Mouse (Mus musculus) heart, adult 8-10 months (tissue): ENCODE results near the gene Prkcq. TPM values are rescaled to one million over a fixed set of nuclear protein-coding genes. Genes with fewer than 3 reads are reported as not detected.
A peak's percentile ranks its signal among the peaks of the same experiment; 100 is the strongest.

Experiments used
- DNase-seq: peaks from one replicate; pipeline ENCODE4 v3.0.0; 2022; ENCODE audit warnings: low spot score
- total RNA-seq, 4 experiments: library from RNA; stranded (reverse); gene quantifications; 2 replicates each; pipeline ENCODE4 v1.2.4; 2022

Gene Prkcq
- total RNA-seq, 4 experiments from 2014 or later = 4.7 to 6.3 (median 5.7) TPM

DNA sequence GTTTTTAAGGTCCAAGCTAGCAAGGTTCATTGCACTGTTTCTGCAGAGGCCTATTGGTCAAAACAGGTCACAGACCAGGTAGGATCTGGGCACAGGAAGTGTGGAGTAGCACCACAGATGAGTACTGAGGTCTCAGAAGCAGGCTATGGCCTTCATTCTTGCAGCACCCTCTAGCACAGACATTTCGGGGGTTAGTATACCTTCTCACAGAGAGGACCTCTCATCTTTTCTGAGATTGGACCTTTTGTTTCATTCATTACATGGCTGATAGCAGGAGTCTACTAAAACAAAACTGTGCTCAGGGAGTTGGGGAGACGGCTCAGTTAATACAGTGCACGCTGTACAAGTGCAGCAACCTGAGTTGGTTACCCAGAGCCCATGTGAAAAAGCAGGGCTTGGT lies 14.7 kb downstream of the Prkcq start:
- no peak for DNase-seq

DNA sequence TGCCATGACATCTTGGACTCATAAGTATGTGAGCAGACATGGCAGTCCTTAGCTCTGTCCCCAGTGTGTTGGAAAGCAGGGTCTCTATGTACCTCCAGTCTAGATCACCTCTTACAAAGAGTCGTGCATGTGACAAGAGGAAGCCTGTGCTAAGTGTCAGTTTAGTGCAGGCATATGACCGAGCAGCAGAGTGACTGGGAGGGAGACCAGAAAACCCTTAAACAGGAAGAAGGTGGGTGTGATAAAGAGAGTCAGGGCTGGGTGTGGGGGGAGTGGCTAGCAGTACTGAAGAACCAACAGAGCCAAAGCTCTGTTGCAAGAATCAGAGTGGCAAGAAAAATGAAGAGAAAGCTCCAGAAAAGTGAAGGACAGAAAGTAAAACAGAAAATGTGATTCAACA lies 15.3 kb downstream of the Prkcq start:
- no peak for DNase-seq

DNA sequence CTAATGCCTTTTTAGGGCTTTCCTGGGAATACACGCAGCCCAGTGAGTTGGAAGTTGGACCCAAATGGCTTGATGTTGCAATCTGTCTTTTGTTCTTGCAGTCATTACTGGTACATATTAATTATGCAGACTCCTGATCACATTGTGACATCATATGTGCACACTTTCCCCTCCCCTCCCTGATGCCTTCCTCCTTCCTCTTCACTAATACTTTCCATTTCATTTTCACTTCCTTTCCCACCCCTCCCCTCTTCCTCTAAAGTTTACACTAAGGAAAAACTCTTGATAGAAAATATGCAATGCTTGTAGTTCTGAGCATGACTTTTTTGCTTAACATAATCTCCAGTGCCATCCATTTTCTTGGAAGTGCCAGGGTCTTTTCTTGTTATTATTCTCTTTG lies 16.4 kb downstream of the Prkcq start:
- DNase-seq = no peak

DNA sequence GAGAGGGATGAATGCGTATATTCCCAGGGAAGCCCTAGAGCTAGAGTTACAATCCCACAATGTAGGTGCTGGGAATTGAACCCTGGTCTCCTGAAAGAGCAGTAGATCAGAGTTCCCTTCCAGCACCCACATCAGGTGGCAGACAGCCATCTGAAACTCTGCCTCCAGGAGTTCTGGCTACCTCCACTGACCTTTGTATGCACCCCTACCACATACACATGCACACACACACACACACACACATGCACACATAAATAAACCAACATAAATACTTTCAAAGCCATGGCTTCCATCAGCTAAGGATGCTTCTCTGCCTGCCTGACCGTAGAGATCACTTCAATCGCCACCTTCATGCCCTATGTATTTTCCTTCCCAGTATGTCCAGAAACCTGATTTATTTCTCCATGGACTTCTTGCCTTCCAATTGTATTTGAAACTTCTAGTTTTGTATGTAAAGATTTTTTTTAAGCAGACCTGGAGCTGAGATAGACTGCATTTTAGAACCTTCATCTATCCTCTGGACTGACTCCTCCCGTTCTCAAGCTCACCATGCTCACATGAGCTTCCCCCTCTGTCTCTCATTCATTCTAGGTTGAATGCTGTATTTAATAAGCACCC lies 17.4 kb downstream of the Prkcq start:
- no peak for DNase-seq

DNA sequence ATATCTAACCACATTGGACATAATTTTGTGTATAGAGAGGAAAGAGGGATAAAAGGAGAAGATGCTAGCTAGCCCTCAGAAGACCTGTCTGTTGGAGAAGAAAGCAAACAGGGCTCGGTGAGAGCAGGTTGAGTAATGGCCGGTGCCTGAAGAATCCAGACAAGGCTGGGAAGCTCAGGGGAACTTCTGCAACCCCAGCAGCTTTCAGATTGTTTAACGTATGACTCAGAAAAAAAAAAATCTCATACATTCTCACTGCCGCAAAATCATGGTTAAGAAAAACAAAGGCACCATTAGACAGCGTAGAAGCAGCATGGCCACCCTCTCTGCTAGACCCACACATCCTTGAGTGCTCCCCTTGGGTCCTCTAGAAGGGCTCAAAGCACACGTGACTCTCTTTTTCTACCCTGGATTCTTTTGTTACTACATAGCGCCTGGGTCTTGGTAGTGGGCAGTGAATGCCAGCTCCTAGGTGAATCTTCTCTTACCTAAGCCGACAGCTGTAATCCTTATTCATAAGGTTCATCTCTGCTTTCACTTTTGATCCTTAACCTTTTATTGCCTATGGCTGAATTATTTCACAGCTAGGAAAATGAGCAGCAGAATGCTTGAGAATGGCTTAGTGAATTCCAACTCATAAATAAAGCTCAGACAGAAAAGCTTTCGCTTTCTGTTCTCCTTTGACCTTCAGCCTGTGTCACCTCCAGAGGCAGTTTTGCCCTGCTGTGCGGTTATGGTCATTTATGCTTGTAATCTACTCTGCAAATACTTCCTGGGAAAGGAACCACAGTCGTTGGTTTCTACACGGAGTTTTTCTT lies 20.6 kb downstream of the Prkcq start:
- peak; percentile 7 for DNase-seq

DNA sequence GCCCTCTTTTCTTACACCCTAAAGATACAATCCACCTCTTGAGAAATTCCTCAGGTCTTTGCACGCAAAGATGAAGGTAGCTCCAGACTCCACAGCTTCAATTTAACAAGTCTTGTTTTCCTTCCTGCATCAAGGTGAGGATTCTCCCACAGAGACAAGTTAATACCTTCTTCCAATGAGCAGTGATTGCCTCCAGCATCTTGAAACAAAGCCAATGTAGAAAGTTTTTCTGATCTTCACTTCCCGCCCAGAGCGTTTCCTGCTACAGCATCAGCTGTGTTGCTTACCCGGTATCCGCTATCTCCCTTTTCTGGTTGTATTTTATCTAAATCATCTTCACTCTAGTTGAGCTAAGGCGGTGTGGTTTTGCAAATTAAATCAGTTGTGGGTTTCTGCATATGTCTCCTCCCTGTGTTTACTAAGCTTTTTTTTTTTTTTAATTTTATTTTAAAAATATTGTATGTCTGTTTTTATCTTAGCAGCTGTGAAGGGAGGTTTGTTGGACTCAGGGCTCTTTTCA lies 21.3 kb downstream of the Prkcq start:
- no peak for DNase-seq

DNA sequence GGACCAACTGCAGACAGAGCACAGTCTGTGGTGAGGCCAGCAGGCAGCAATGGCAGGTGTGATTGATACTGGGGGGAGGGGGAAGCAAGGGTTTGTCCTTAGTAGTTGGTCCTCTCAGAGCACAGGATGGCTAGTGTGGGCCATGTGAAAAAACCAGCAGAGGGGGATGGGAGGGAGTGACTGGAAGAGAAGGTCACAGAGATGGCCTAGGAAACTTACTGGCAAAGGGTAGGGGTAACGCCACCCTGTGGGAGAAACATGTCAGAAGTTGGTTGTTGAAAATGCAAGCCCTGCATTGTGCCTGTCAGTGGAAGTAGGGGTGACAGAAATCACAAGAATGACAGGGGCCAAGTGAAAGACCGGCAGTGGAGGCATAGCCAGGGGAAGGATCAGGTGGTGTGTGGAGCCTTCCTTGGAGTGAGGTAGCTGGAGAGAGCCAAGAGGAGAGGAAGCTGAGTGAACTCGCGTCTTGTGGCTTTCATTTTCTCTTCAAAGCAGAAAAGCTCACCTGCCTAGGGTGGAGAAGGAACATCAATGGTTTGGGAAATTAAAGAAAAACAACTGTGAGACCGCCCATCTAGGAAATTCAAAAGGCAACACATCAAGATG lies 22.9 kb downstream of the Prkcq start:
- no peak for DNase-seq

DNA sequence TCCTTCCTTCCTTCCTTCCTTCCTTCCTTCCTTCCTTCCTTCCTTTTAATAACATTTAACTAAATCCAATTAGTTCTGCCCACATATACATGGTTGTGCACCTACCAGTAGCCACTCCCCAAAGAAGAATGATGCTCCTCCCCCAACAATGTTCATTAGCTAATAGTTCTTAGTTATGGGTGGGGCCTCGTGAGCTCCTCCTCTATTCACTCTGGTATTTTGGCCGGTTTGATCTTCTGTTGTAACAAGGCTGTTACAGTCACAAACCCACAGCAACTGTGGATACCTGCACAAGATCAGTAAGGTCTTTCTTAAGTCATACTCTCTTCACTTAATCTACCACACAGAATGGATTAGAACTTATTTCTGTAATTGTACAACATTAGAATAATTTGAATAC lies 24.2 kb downstream of the Prkcq start:
- DNase-seq = no peak

DNA sequence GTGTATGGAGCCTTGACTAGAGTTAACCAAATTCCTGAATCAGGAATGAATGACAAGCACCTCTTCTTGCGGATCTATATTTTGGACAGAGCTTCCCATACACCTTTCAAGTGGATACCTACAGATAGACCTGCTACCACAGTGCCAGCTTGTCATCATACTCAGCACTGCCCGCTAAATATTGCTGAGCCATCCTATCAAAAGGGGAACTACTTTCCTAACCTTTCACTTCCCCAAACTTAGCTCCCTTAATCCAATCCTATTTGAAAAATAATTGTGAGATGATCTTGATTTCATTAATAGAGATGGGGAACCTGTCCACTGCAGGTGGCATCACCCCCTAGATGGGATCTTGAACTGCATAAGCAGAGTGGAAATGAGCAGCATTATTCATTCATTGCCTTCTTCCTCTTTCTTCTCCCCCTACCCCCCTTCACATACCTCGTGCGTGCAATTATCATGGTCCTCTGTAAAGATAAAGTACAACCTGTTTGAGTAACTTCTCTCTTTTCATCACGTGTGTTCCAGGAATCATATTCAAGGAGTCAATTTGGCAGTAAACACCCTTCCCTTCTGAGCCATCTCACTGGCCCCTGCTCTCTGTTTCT lies 25.1 kb downstream of the Prkcq start:
- no peak for DNase-seq

DNA sequence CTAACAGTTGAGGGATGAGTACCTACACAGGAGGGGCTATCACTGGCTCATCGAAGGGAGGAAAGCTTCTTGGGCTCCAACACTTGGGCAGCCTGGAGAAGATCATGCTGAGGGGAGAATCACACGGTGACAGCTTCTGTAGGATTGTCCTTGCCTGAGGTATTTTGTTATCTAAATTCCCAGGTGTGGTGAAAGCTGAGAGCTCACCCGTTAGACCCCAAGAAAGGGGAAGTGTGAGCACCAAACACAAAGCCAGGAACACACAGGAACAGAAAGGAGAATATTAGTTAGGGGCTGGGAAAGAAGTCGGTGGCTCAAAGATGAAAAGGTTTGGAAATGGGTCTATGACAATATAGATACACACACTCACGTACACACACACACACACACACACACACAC lies 27.7 kb downstream of the Prkcq start:
- no peak for DNase-seq

DNA sequence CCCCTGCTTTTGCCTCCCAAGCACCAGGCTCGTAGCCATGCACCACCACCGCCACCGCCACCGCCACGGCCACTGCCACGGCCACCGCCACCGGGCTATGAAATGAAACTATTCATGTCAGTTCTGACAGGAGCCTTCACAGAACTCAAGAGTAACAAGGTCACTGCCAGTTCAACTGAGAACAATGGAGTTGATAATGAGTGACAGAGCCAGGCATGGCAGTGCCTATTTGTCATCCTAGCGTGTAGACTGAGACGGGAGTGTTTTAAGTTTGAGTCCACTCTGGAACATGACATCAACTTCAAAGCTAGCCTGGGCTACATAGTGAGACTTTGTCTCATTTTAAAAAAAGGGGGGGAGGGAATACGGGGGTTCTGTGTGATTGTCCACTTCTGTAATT lies 30.9 kb downstream of the Prkcq start:
- no peak for DNase-seq

DNA sequence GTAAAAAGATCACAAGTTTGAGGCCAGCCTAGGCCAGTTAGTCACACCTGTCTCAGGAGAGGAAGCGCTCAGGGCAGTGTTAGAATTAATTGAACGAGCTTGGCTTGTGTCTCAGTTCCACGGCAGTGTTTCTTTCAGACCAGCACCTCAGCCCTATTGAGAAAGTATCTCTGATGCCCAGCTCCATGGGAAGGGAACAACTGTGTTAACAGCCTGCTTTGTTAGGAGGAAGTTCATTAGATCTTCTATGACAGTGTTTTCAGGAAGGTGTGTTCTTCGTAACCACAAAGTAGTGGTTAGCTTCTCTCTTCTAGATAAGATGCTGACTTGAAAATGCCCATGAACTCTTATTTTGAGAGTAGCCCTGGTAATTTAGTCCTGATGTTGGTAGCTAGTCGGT lies 31.4 kb downstream of the Prkcq start:
- no peak for DNase-seq

DNA sequence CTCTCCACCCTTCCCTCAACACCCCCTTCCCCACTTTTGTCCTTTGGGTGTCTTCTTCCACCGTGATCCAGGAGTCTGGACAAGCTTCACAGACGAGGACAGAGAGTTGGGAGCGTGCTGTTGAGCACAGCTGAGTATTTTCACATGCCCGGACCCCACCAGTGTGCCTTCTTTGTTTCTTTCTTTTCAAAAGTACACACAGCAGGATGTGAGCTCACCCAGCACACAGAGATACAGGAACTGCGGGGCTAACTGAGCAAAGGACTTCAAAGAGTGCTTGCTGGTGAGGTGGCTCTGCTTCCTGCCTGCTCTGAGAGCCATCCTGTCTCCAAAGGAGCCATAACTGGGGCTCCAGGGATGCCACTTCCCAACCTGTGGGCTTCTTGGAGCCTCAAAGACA lies 32.3 kb downstream of the Prkcq start:
- DNase-seq = no peak

DNA sequence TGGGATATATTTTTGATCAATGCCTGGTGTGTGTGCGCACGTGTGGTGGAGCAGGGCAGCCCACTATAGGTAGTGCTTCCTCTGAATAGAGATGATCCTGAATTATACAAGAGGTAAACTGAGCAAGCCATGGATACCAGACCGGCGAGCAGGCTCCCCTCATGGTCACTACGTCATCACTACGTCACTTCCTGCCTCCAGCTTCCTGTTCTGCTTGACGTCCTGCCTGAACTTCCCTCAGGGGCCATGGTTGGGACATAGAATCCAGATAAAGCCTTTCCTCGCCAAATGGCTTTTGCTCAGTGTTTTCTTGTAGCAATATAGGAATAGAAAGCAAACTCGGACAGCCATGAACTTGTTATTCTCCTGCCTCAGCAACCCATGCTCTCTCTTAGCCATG lies 33.1 kb downstream of the Prkcq start:
- no peak for DNase-seq

DNA sequence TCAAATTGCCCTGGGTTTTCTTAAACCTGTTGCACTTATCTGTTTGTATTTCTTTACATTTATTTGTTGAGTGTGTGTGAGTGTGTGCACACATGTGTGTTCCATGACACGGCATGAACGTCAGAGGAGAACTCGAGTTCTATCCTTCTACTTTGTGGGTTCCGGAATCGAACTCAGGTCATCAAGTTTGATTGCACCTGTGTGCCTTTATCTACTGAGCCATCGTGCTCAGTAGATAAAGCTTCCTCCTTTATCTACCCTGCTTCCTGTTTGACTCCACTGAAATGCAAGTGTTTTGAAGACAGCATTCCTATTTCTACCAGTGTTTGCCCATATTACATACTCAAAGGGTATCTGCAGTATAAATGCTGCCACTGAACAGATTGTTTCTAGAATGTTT lies 33.8 kb downstream of the Prkcq start:
- DNase-seq = no peak

DNA sequence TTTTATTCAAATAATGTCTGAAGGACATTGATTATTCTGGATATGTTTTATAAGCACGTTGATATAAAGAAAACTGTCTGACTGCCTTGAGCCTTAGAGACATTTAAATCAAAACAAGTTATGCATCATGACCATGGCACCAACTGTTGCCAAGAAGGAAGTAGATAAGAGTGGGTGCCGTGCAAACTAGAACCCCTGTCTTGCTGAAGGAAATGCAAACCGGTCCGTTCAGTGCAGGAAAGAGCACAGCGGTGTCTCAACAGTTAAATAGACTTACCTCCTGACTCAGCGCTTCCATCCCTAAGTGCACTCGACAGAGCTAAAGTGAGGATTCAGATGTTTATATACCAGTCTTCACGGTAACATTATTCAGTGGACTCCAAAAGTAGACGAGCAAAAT lies 36.4 kb downstream of the Prkcq start:
- no peak for DNase-seq

DNA sequence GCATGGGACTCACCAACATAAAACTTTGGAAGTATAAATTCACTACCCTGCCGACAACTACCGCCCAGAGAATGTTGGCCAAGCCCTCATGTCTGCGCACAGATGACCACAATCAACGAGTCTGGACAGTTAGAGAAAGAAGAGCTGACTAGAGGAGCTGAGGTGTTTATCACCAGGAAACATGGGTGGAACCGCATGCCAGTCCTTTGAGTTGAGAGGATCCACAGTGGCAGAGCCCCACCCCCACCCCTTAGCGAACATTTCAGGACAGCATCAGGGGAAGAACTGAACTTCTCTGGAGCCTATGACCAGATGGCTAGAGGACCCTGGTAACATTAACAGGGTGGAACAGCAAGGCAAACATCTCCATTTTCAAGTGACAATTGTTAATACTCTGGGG lies 37.4 kb downstream of the Prkcq start:
- DNase-seq = no peak

DNA sequence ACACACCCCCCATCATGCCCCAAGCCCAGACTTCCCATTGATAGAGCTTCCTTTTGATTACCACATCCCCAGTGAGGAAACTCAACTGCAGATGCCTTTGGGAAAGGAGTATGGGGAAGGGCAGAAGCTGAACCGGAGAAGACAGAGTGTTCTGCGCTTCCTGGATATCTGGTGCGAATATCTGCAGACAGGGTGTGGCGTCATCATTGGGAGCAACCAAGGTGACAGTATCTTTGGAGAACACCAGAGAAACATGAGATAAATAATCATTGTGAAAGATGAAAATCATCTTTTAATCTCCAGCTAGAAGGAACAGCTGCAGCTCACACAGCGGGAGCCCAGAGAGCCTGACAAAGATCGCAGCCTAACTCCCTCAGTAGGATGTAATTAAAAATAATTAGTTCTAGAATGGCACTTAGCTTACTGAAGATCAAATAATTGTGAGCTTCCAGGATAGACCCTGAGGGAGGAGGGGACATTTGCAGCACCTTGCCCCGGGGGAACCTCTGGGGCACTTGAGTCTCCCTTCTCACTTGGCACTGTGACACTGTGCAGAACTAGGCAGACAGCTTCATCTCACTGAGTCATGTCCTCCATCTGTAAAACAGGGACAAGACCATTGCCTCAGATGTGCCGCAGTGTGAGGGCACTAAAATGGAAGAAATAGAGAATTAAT lies 38.5 kb downstream of the Prkcq start:
- DNase-seq = no peak

DNA sequence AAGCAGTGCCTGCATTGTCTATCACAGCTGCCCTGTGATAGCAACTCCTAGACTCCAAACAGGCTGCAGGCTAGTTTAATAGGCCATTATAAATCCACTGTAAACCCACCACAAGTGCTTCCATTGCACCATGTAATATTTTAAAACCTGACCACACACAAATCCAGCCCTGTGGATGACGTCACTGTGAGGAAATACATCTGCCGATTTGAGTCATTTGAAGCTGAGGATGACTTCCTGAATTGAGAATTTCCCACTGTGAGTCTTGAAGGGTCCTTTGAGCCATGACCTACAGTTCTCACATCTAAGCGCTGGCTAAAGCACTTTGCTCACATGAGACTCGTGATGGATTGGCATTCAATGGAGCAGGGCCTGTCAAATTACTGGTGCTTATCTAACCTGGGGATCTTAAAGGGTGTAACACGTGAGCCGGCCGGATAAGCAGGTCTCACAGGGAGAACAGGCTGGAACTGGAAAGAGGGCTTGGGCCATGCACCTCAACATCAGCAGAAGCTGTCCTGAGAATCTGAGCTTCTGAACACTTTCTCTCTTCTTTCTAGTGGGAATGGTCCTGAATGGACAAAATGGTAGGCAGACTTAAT lies 40.2 kb downstream of the Prkcq start:
- no peak for DNase-seq

DNA sequence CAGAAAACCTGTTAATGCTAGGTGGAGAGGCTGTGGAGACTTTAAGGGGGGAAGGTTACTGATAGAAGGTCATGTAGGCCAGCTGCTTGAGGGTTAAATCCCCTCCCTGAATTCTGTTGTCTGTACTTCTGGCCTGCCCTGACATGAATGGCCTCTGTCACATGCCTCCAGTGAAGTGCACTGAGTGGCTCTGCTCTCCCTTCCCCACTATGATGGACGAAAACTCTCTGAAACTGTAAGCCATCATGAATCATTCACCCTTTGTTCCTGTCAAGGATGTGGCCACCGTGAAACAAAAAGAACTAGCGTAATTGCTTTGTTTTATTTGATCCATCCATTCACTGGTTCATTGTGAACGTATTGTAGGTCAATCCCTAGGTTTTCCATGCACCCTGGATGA lies 44.5 kb downstream of the Prkcq start:
- no peak for DNase-seq

DNA sequence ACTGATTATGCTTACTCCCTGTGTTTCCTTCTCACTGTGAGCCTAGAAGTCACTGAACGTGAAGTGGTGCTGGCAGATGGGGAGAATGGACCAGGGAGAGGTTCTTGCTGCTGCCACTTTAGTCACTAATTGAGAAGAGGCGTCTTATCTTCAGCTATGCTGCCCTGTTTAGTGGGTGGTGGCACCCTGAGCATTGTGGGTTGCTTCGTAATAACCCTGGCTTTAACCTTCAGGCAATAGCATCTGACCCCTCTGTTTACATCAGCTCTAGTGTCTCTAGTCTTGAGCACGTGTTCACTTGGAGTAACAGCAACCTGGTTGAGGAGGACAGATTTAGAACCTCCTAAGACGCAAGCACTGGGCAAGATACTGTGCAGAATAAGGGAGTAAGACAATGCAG lies 44.9 kb downstream of the Prkcq start:
- no peak for DNase-seq

DNA sequence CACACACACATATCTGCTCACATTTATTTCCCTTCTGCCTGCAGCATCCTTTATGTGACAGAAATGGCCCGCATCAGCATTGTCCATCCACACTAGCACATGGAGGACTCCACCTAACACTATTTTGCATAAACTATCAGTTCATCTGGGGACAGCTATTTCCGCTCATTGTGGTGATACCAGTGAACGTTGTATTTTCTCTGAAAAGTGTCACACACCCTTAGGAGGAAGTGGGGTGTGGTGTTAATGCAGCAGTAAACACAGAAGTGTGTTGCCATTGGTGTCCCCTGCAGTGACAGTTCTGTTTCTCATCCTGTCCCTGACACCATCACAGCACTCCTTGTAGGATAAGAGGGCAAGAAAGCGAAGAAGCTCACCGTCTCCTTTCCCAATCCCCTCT lies 46.2 kb downstream of the Prkcq start:
- DNase-seq = peak; percentile 4
